Mouse (Mus musculus): ENCODE data around the gene Trh.

- TF ChIP-seq POLR2A (IDR thresholded peaks at IDR 0.05; ENCODE audit: extremely low read depth, insufficient read depth, low read length) (no peak), CTCF (IDR thresholded peaks at IDR 0.05; ENCODE audit: low read depth, low read length) (no peak)
Observed at GRCm38 (mm10) chr6:92229586-92229985, 14.9 kb downstream of the Trh start.
